Mouse (Mus musculus) MEL (cell line): ENCODE results near the gene Ddx46. TPM values are rescaled to one million over a fixed set of nuclear protein-coding genes. Genes with fewer than 3 reads are reported as not detected.

Experiments
- DNase-seq: peaks from one replicate; pipeline ENCODE4 v3.0.0; 2011; ENCODE audit warnings: low read depth, low spot score
- H3K27ac ChIP-seq: 2 replicates; pipeline ENCODE4 v1.5.1; 2012; ENCODE audit warnings: low read depth, mild to moderate bottlenecking, control low read depth, low read length, moderate library complexity; ENCODE audit not compliant: control insufficient read depth
- H3K27me3 ChIP-seq, 2 experiments: fragments of 150-350 bp in 1 of 2; sonication (generic) in 1 of 2; 2 replicates each; pipeline ENCODE4 v1.6.1; 2012; ENCODE audit warnings: low read length in 2 of 2, mild to moderate bottlenecking in 2 of 2, improper control_type of control experiment in 1 of 2, moderate library complexity in 1 of 2; ENCODE audit not compliant: insufficient read depth in 2 of 2, control insufficient read depth in 1 of 2
- H3K36me3 ChIP-seq, 2 experiments: 2 replicates each; pipeline ENCODE4 v1.6.1; 2012 to 2014; ENCODE audit warnings: low read length in 2 of 2, improper control_type of control experiment in 1 of 2, inconsistent platforms in 1 of 2, mild to moderate bottlenecking in 1 of 2; ENCODE audit not compliant: insufficient read depth in 2 of 2, control insufficient read depth in 1 of 2
- H3K4me1 ChIP-seq, 2 experiments: fragments of 150-350 bp in 1 of 2; sonication (generic) in 1 of 2; 2 replicates each; pipeline ENCODE4 v1.6.1; 2012; ENCODE audit warnings: low read length in 2 of 2, improper control_type of control experiment in 1 of 2, mild to moderate bottlenecking in 1 of 2; ENCODE audit not compliant: insufficient read depth in 2 of 2, control insufficient read depth in 1 of 2
- H3K4me3 ChIP-seq, 2 experiments: fragments of 150-350 bp in 1 of 2; sonication (generic) in 1 of 2; 2 replicates each; pipeline ENCODE4 v1.5.1; 2012; ENCODE audit warnings: low read depth in 2 of 2, low read length in 2 of 2, mild to moderate bottlenecking in 2 of 2, moderate library complexity in 2 of 2, control low read depth in 1 of 2, improper control_type of control experiment in 1 of 2; ENCODE audit not compliant: control insufficient read depth in 1 of 2, insufficient read depth in 1 of 2
- H3K79me2 ChIP-seq: 2 replicates; pipeline ENCODE4 v1.6.1; 2012; ENCODE audit warnings: mild to moderate bottlenecking, low read length, moderate library complexity; ENCODE audit not compliant: control insufficient read depth, poor library complexity, insufficient read depth
- H3K9ac ChIP-seq: 2 replicates; pipeline ENCODE4 v1.6.1; 2012; ENCODE audit warnings: low read depth, mild to moderate bottlenecking, control low read depth, low read length, moderate library complexity; ENCODE audit not compliant: control insufficient read depth, poor library complexity, severe bottlenecking
- H3K9me3 ChIP-seq: fragments of 150-350 bp; sonication (generic); replicated peaks from 2 replicates; pipeline ENCODE4 v1.6.1; 2012; ENCODE audit warnings: mild to moderate bottlenecking, low read length, improper control_type of control experiment, moderate library complexity; ENCODE audit not compliant: insufficient read depth
- BHLHE40 ChIP-seq: IDR thresholded peaks from 2 replicates; pipeline ENCODE4 v1.6.1; 2012; ENCODE audit warnings: low read depth, mild to moderate bottlenecking, inconsistent platforms, low read length, improper control_type of control experiment, borderline replicate concordance
- CHD1 ChIP-seq: IDR thresholded peaks from 2 replicates; pipeline ENCODE4 v1.6.1; 2012; ENCODE audit warnings: low read depth, mild to moderate bottlenecking, inconsistent platforms, low read length, improper control_type of control experiment
- CHD2 ChIP-seq: IDR thresholded peaks from 2 replicates; pipeline ENCODE4 v1.6.1; 2011; ENCODE audit warnings: low read length, improper control_type of control experiment
- E2F4 ChIP-seq: IDR thresholded peaks from 2 replicates; pipeline ENCODE4 v1.6.1; 2011; ENCODE audit warnings: low read depth, low read length, improper control_type of control experiment, borderline replicate concordance
- ELF1 ChIP-seq: IDR thresholded peaks from 2 replicates; pipeline ENCODE4 v1.6.1; 2014; ENCODE audit warnings: low read depth, mild to moderate bottlenecking, inconsistent platforms, low read length, improper control_type of control experiment, moderate library complexity
- ETS1 ChIP-seq: IDR thresholded peaks from 2 replicates; pipeline ENCODE4 v1.6.1; 2012; ENCODE audit warnings: low read depth, mild to moderate bottlenecking, inconsistent platforms, low read length, improper control_type of control experiment, moderate library complexity
- GABPA ChIP-seq: IDR thresholded peaks from 2 replicates; pipeline ENCODE4 v1.6.1; 2012; ENCODE audit warnings: low read depth, mild to moderate bottlenecking, inconsistent platforms, low read length, improper control_type of control experiment, moderate library complexity
- GATA1 ChIP-seq: IDR thresholded peaks from 2 replicates; pipeline ENCODE4 v1.6.1; 2011; ENCODE audit warnings: low read depth, low read length, improper control_type of control experiment
- KAT2A ChIP-seq: conservative IDR thresholded peaks from 2 replicates; pipeline ENCODE4 v1.6.1; 2012; ENCODE audit warnings: low read depth, low read length, improper control_type of control experiment, inconsistent platforms
- MEF2A ChIP-seq: IDR thresholded peaks from 2 replicates; pipeline ENCODE4 v1.6.1; 2014; ENCODE audit warnings: low read depth, mild to moderate bottlenecking, inconsistent platforms, low read length, improper control_type of control experiment; ENCODE audit not compliant: poor library complexity, insufficient replicate concordance, severe bottlenecking; ENCODE audit errors: extremely low read depth
- MXI1 ChIP-seq: IDR thresholded peaks from 2 replicates; pipeline ENCODE4 v1.6.1; 2011; ENCODE audit warnings: mild to moderate bottlenecking, low read depth, low read length, improper control_type of control experiment
- MYB ChIP-seq: IDR thresholded peaks from 2 replicates; pipeline ENCODE4 v1.6.1; 2011; ENCODE audit warnings: mild to moderate bottlenecking, low read depth, low read length, improper control_type of control experiment
- NRF1 ChIP-seq: IDR thresholded peaks from 2 replicates; pipeline ENCODE4 v1.6.1; 2014; ENCODE audit warnings: low read depth, mild to moderate bottlenecking, inconsistent platforms, low read length, improper control_type of control experiment, moderate library complexity; ENCODE audit not compliant: poor library complexity, insufficient read depth, severe bottlenecking
- POLR2AphosphoS2 ChIP-seq: IDR thresholded peaks from 2 replicates; pipeline ENCODE4 v1.6.1; 2011; ENCODE audit warnings: low read length, improper control_type of control experiment
- SIN3A ChIP-seq: IDR thresholded peaks from 2 replicates; pipeline ENCODE4 v1.6.1; 2012; ENCODE audit warnings: low read length, improper control_type of control experiment, inconsistent platforms
- TAL1 ChIP-seq: IDR thresholded peaks from 2 replicates; pipeline ENCODE4 v1.6.1; 2012; ENCODE audit warnings: mild to moderate bottlenecking, inconsistent platforms, low read length, moderate library complexity, mixed read lengths
- TBP ChIP-seq: IDR thresholded peaks from 2 replicates; pipeline ENCODE4 v1.8.0; 2011; ENCODE audit warnings: low read depth, low read length, improper control_type of control experiment
- TCF12 ChIP-seq: IDR thresholded peaks from 2 replicates; pipeline ENCODE4 v1.6.1; 2014; ENCODE audit warnings: low read depth, mild to moderate bottlenecking, inconsistent platforms, low read length, improper control_type of control experiment, moderate library complexity
- UBTF ChIP-seq: IDR thresholded peaks from 2 replicates; pipeline ENCODE4 v1.6.1; 2012; ENCODE audit warnings: low read depth, mild to moderate bottlenecking, inconsistent platforms, low read length, improper control_type of control experiment, moderate library complexity, borderline replicate concordance; ENCODE audit not compliant: insufficient read depth
- USF1 ChIP-seq: IDR thresholded peaks from 2 replicates; pipeline ENCODE4 v1.6.1; 2014; ENCODE audit warnings: low read depth, mild to moderate bottlenecking, inconsistent platforms, low read length, improper control_type of control experiment, moderate library complexity
- USF2 ChIP-seq, 2 experiments: IDR thresholded peaks; 2 replicates each; pipeline ENCODE4 v1.6.1; 2011 to 2012; ENCODE audit warnings: improper control_type of control experiment in 2 of 2, low read length in 2 of 2, borderline replicate concordance in 1 of 2, inconsistent platforms in 1 of 2, low read depth in 1 of 2, mild to moderate bottlenecking in 1 of 2; ENCODE audit not compliant: insufficient read depth in 1 of 2
- ZKSCAN1 ChIP-seq: IDR thresholded peaks from 2 replicates; pipeline ENCODE4 v1.6.1; 2012; ENCODE audit warnings: low read depth, mild to moderate bottlenecking, inconsistent platforms, low read length, improper control_type of control experiment, moderate library complexity
- ZNF384 ChIP-seq: IDR thresholded peaks from 2 replicates; pipeline ENCODE4 v1.6.1; 2012; ENCODE audit warnings: low read depth, mild to moderate bottlenecking, inconsistent platforms, low read length, improper control_type of control experiment
- polyA plus RNA-seq, 2 experiments: library from polyadenylated mRNA; stranded (reverse) in 1 of 2; unstranded in 1 of 2; fragments of >175 nt in 1 of 2; fragments of >200 nt in 1 of 2; gene quantifications; 2 replicates each; pipeline versions ENCODE4 v1.2.1 to v1.2.4; 2012; ENCODE audit warnings: low replicate concordance in 2 of 2, low read depth in 1 of 2; ENCODE audit not compliant: insufficient read length in 2 of 2, insufficient read depth in 1 of 2, missing spikeins in 1 of 2
- total RNA-seq: library from RNA; depleted of rRNA; stranded (reverse); fragments of 300-350 nt; gene quantifications from 2 replicates; pipeline ENCODE4 v1.2.3, GENCODE M21; 2012

Gene Ddx46
- total and polyA plus RNA-seq, 3 experiments, result 58.3 to 122 (median 89.5) TPM

GRCm38 (mm10) chr13:55634639-55635127 lies at the start of gene Ddx46 (continued):
- no peak for TF ChIP-seq UBTF
- no peak for TF ChIP-seq ZNF384
- no peak for TF ChIP-seq TAL1

GRCm38 (mm10) chr13:55591961-55592490 lies 42.8 kb upstream of the Ddx46 start:
- no peak overlapping the region for H3K9ac ChIP-seq
- TF ChIP-seq GABPA (no peak), NRF1 (no peak), CHD1 (no peak), CHD2 (no peak), MEF2A (no peak), USF1 (no peak), POLR2AphosphoS2 (no peak), ZNF384 (0 out of 2 replicates have a peak, but pooled peaks have one; percentile 6), BHLHE40 (no peak)
- TF ChIP-seq, all 39 proteins: peak for 1
- Histone ChIP-seq H3K36me3 (peaks cover 6 to 13% of the 10 kb centered on the region in 2 experiments; a peak in 3 of 4 replicates), H3K79me2 (peaks cover 15% of the 10 kb centered on the region), H3K9me3 (no peaks in the 10 kb centered on the region), H3K4me1 (peaks cover 0 to 10% of the 10 kb centered on the region in 2 experiments; a peak in 1 of 4 replicates), H3K4me3 (no peak overlapping the region), H3K27ac (no peak overlapping the region), H3K27me3 (no peaks in the 10 kb centered on the region)
- DNase-seq, result peak; percentile 29

- Histone ChIP-seq H3K9me3 (no peaks in the 10 kb centered on the region), H3K27ac (peak overlapping the region; percentile 61), H3K4me1 (peaks cover 0 to 10% of the 10 kb centered on the region in 2 experiments; a peak in 1 of 4 replicates), H3K9ac (peak overlapping the region; percentile 91), H3K27me3 (no peaks in the 10 kb centered on the region), H3K36me3 (peaks cover 8 to 13% of the 10 kb centered on the region in 2 experiments; a peak in 3 of 4 replicates), H3K79me2 (peaks cover 15% of the 10 kb centered on the region), H3K4me3 (peak overlapping the region; percentile 90 to 93)
- DNase-seq, result peak; percentile 98
- no peak for TF ChIP-seq MEF2A
- no peak for TF ChIP-seq CHD1
- TF ChIP-seq E2F4, result no peak
- peak; percentile 92 for TF ChIP-seq KAT2A
- peak; percentile 76 for TF ChIP-seq ELF1
- TF ChIP-seq GATA1, result 0 out of 2 replicates have a peak, but pooled peaks have one; percentile 21
- TF ChIP-seq MXI1, result peak; percentile 87
- no peak for TF ChIP-seq ZKSCAN1
- peak; percentile 83; the same call in 1 of the 2 replicates for TF ChIP-seq SIN3A
- TF ChIP-seq TCF12, result peak; percentile 90
- TF ChIP-seq USF2 (IDR thresholded peaks at IDR 0.05; ENCODE audit: borderline replicate concordance in 1 of 2, insufficient read depth in 1 of 2, low read depth in 1 of 2, low read length in 2 of 2), result no peak
- TF ChIP-seq ETS1, result no peak
- TF ChIP-seq POLR2AphosphoS2, result peak; percentile 96
- peak; percentile 88 for TF ChIP-seq TBP
- no peak for TF ChIP-seq UBTF
- no peak; the same call in 1 of the 2 replicates for TF ChIP-seq MYB
- peak; percentile 93 for TF ChIP-seq NRF1
- TF ChIP-seq TAL1, result no peak
- no peak for TF ChIP-seq GABPA
Observed at GRCm38 (mm10) chr13:55592512-55593253, 42.1 kb upstream of the Ddx46 start.
